Mouse (Mus musculus) testis, adult 2 months (tissue): ENCODE results near the gene Limd1. TPM values are rescaled to one million over a fixed set of nuclear protein-coding genes. Genes with fewer than 3 reads are reported as not detected.

Experiments used
- H3K27ac ChIP-seq: fragments of 200-500 bp; 2 replicates; pipeline ENCODE4 v1.5.1; 2012; ENCODE audit warnings: low read depth, low read length; ENCODE audit not compliant: control insufficient read depth, insufficient read depth
- H3K27me3 ChIP-seq: fragments of 200-500 bp; 2 replicates; pipeline ENCODE4 v1.6.1; 2012; ENCODE audit warnings: mild to moderate bottlenecking, low read length, moderate library complexity; ENCODE audit not compliant: control insufficient read depth, insufficient read depth
- H3K36me3 ChIP-seq: fragments of 200-500 bp; 2 replicates; pipeline ENCODE4 v1.6.1; 2012; ENCODE audit warnings: mild to moderate bottlenecking, low read length; ENCODE audit not compliant: control insufficient read depth, insufficient read depth
- H3K4me1 ChIP-seq: fragments of 200-500 bp; 2 replicates; pipeline ENCODE4 v1.6.1; 2012; ENCODE audit warnings: low read length; ENCODE audit not compliant: control insufficient read depth, insufficient read depth
- H3K4me3 ChIP-seq: fragments of 200-500 bp; 2 replicates; pipeline ENCODE4 v1.5.1; 2012; ENCODE audit warnings: low read depth, mild to moderate bottlenecking, low read length, moderate library complexity, mixed read lengths; ENCODE audit not compliant: control insufficient read depth
- CTCF ChIP-seq: fragments of 200-500 bp; IDR thresholded peaks from 2 replicates; pipeline ENCODE4 v1.5.1; 2012; ENCODE audit warnings: low read depth, mild to moderate bottlenecking, inconsistent platforms, low read length, moderate library complexity; ENCODE audit not compliant: control insufficient read depth, insufficient read depth, insufficient replicate concordance
- POLR2A ChIP-seq: fragments of 200-500 bp; IDR thresholded peaks from 2 replicates; pipeline ENCODE4 v1.6.1; 2012; ENCODE audit warnings: low read depth, mild to moderate bottlenecking, inconsistent platforms, low read length, moderate library complexity; ENCODE audit not compliant: control insufficient read depth
- polyA plus RNA-seq: library from polyadenylated mRNA; depleted of rRNA; stranded (reverse); fragments of >200 nt; gene quantifications from 2 replicates; pipeline ENCODE4 v1.2.3, GENCODE M21; 2012

Gene Limd1
- polyA plus RNA-seq, 1 experiment = 34.7 TPM

GRCm38 (mm10) chr9:123518969-123519894 lies 40.7 kb downstream of the Limd1 start:
- no peaks in the 10 kb centered on the region for H3K27me3 ChIP-seq
- no peaks in the 10 kb centered on the region for H3K4me1 ChIP-seq
- no peak overlapping the region for H3K4me3 ChIP-seq
- H3K36me3 ChIP-seq = no peaks in the 10 kb centered on the region; the same call in 1 of the 2 replicates
- TF ChIP-seq POLR2A (no peak), CTCF (no peak)
- no peak overlapping the region for H3K27ac ChIP-seq

- Histone ChIP-seq H3K4me1 (no peaks in the 10 kb centered on the region), H3K36me3 (no peaks in the 10 kb centered on the region; the same call in 1 of the 2 replicates), H3K27ac (no peak overlapping the region), H3K4me3 (no peak overlapping the region), H3K27me3 (no peaks in the 10 kb centered on the region)
- TF ChIP-seq CTCF (no peak), POLR2A (no peak)
Observed at GRCm38 (mm10) chr9:123520735-123521134, 42.2 kb downstream of the Limd1 start.

- Histone ChIP-seq H3K4me1 (no peaks in the 10 kb centered on the region; the same call in 1 of the 2 replicates), H3K4me3 (no peak overlapping the region), H3K36me3 (no peaks in the 10 kb centered on the region), H3K27ac (no peak overlapping the region), H3K27me3 (no peaks in the 10 kb centered on the region)
- TF ChIP-seq POLR2A (no peak), CTCF (peak; percentile 50; the same call in 1 of the 2 replicates)
Observed at GRCm38 (mm10) chr9:123523676-123524075, 45.2 kb downstream of the Limd1 start.

- no peaks in the 10 kb centered on the region for H3K36me3 ChIP-seq
- peaks cover 3% of the 10 kb centered on the region for H3K4me1 ChIP-seq
- H3K27ac ChIP-seq = no peak overlapping the region
- H3K27me3 ChIP-seq = no peaks in the 10 kb centered on the region
- TF ChIP-seq POLR2A (no peak), CTCF (no peak)
- H3K4me3 ChIP-seq = no peak overlapping the region
Observed at GRCm38 (mm10) chr9:123525095-123525494, 46.6 kb downstream of the Limd1 start.

GRCm38 (mm10) chr9:123526502-123526901 lies 48.0 kb downstream of the Limd1 start:
- H3K4me3 ChIP-seq = no peak overlapping the region
- no peaks in the 10 kb centered on the region for H3K27me3 ChIP-seq
- H3K4me1 ChIP-seq = peaks cover 3% of the 10 kb centered on the region
- TF ChIP-seq CTCF (no peak), POLR2A (no peak)
- H3K36me3 ChIP-seq = no peaks in the 10 kb centered on the region
- H3K27ac ChIP-seq = no peak overlapping the region

- Histone ChIP-seq H3K27me3 (no peaks in the 10 kb centered on the region), H3K4me3 (peak overlapping the region; percentile 90), H3K4me1 (peaks cover 3% of the 10 kb centered on the region), H3K27ac (peak overlapping the region; percentile 51), H3K36me3 (no peaks in the 10 kb centered on the region)
- TF ChIP-seq CTCF (no peak), POLR2A (no peak)
Observed at GRCm38 (mm10) chr9:123528087-123528925, 49.8 kb downstream of the Limd1 start.

- H3K27ac ChIP-seq = peak overlapping the region; percentile 51
- H3K27me3 ChIP-seq = no peaks in the 10 kb centered on the region
- peaks cover 3% of the 10 kb centered on the region for H3K4me1 ChIP-seq
- H3K36me3 ChIP-seq = no peaks in the 10 kb centered on the region
- peak overlapping the region; percentile 90 for H3K4me3 ChIP-seq
- no peak for TF ChIP-seq CTCF
- no peak for TF ChIP-seq POLR2A
Observed at GRCm38 (mm10) chr9:123528926-123529295, 50.4 kb downstream of the Limd1 start.
